ENCODE assay signal across 1 mouse cellular context in the genomic region with DNA sequence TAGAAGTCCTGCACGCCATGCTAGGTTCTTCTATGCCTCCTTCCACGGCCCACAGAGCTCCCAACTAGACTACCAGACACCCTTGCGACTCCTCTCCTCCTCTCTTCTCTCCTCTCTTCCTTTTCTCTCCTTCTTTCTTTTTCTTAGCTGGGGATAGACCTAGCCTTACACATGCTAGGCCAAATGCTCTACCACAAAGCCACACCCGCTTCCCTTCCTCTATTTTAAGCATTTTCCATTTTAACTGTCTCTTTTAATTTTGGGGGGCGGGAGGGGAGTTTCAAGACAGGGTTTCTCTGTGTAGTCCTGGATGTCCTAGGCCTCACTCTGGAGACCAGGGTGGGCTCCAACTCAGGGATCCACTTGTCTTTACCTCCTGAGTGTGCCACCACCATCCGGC.
A peak's percentile ranks its signal among the peaks of the same experiment; 100 is the strongest.
TF ChIP-seq lines count a peak whose summit lies in the region.

No protein-coding gene starts in this region.

TF ChIP-seq in CH12.LX, 34 proteins besides CTCF, POLR2A, EP300 and RAD21:
- TF ChIP-seq NELFE (IDR thresholded peaks at IDR 0.05; ENCODE audit: low read depth, low read length) (no peak), MEF2A (IDR thresholded peaks at IDR 0.05; ENCODE audit: borderline replicate concordance, low read depth, low read length) (0 out of 2 replicates have a peak, but pooled peaks have one; percentile 24)
